Mouse (Mus musculus) olfactory bulb, adult 2 months (tissue): ENCODE data around the gene Tpd52l1.

Experiments used
- CTCF ChIP-seq: fragments of 200-500 bp; IDR thresholded peaks from 2 replicates; pipeline ENCODE4 v1.5.1; 2012; ENCODE audit warnings: low read depth, mild to moderate bottlenecking, low read length, moderate library complexity; ENCODE audit not compliant: insufficient read depth
- POLR2A ChIP-seq: fragments of 200-500 bp; IDR thresholded peaks from 2 replicates; pipeline ENCODE4 v1.6.1; 2012; ENCODE audit warnings: mild to moderate bottlenecking, low read depth, low read length, moderate library complexity; ENCODE audit not compliant: insufficient read depth

- TF ChIP-seq CTCF (no peak), POLR2A (no peak)
These were observed 91.6 kb downstream of the Tpd52l1 start for GRCm38 (mm10) chr10:31354141-31354540.
